Mouse (Mus musculus) mesoderm, embryonic 11.5 days (tissue): ENCODE data around the gene Rapgef3.
A peak's percentile ranks its signal among the peaks of the same experiment; 100 is the strongest.

Source experiments
- DNase-seq: peaks from one replicate; pipeline ENCODE4 v3.0.0-alpha.2; 2012; ENCODE audit warnings: low read depth, low spot score

The Rapgef3 gene

GRCm38 (mm10) chr15:97773108-97773507 is 5.3 kb upstream of the Rapgef3 start:
- DNase-seq, result peak; percentile 74

- no peak for DNase-seq
Measured at GRCm38 (mm10) chr15:97770280-97770679, 2.5 kb upstream of the Rapgef3 start.

DNA sequence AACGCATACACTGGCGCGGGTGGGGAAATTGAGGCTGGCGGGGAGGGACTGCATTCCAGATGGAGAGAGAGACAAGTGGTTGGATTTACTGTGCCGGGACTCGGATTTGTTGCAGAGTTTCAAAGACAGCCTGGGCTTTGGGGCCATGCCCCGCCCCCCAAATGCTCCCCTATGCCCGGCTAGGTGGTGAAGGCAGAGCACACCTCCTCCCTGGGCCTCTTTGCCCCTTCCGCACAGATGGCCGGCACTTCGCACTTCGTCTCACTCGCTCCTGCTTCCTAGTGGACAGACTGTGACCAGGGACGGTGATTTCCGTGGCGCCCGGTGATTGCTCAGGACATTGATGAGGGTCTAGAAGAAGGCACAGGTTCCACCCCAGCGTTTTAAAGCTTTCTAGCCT is 420 bp upstream of the Rapgef3 start:
- DNase-seq, result no peak

GRCm38 (mm10) chr15:97766594-97767279 is 1.0 kb downstream of the Rapgef3 start:
- no peak for DNase-seq

GRCm38 (mm10) chr15:97766194-97766593 is 1.6 kb downstream of the Rapgef3 start:
- peak; percentile 47 for DNase-seq

DNA sequence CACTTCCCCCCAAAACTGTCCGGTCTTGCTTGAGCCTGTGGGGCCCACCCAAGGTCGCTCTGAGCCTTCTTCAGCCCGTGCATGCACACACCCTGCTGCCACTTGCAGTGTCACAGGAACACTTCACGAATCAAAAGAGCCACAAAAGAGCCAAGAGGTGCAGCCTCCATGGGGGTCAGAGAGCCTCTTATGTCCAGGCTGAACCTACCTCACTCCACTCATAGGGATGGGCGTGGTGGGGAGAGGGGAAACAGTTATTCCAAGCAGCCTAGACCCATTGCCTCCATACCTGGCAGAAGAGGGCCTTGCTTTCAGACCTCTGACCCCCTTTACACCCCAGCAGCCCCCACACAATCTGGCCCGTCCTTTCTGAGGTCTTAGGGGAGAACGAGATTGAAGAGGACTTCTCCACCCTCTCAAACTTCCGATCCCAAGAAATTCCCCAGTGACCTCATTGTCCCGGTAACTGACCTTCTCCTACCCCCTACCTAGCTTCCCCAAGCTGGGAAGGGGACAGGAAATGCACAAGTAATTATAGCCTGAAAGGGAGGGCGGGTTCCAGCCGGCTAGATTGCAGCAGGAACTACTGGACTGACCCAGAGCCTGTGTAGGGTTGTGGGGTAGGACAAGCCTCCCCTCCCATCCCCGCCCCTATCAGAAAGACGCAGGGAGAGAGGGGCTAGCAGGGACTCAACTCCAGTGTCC is 2.5 kb downstream of the Rapgef3 start:
- DNase-seq, result no peak

- no peak for DNase-seq
Measured at GRCm38 (mm10) chr15:97764532-97764931, 3.2 kb downstream of the Rapgef3 start.

- DNase-seq, result no peak
Measured at GRCm38 (mm10) chr15:97763256-97764049, 4.3 kb downstream of the Rapgef3 start.

DNA sequence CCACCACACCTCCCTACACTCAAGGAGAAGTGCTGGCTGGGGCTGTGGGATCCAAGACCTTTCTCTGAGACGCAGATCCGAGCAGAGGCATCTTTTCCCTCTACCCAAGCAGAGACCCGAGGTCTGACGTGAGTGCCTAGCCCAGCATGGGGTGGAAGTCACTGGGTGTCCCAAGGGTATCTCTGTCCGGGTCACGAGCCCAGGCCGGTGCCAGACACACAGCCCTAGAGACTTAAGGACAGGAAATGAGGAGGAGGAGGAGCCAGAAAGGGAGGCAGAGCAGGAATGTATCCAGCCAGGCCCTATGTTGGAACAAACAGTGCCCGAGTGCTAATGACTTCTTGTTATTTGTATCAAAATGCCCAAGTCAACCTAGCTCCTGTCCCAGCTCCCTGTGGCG is 5.0 kb downstream of the Rapgef3 start:
- DNase-seq, result no peak

DNA sequence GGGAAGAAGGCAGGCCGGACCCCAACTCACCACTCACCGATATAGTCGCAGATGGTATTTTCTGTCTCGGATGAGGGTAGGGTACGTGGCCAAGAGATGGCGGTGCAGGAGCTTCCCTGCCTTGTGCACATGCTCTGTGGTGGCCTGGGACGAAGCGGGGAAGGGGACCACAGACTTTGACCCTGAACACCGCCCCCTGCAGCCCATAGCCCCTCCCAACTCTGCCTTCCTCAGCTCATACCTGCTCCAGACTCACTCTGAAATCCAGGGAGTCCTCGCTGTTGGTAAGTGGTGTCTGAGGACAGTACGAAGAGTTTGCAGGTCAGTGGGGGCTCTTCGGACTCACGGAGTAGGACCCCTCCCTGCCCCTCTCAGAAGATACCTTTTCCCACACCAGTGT is 6.3 kb downstream of the Rapgef3 start:
- no peak for DNase-seq

GRCm38 (mm10) chr15:97760952-97761351 is 6.8 kb downstream of the Rapgef3 start:
- DNase-seq, result no peak

DNA sequence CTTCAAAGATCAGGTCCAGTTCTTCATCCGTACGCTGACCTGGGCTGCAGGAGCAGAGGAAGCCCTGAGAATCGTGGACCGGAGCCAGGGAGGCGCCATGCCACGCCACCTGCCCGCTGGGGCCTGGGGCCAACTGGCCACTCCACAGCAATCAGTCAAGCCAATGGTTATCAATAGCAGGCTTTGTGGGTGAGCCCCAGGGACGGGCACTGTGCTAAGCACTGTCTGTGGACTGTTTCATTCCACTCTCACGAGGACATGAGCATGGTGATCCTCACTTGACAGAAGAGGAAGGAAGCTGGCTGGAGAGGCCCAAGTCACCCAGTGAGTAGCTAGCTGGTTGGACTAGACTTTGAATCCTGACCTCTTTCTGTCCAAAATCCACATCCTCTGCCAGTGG is 7.8 kb downstream of the Rapgef3 start:
- DNase-seq, result no peak

GRCm38 (mm10) chr15:97755361-97755760 is 12.4 kb downstream of the Rapgef3 start:
- DNase-seq, result no peak

- no peak for DNase-seq
Measured at GRCm38 (mm10) chr15:97754476-97754875, 13.3 kb downstream of the Rapgef3 start.

DNA sequence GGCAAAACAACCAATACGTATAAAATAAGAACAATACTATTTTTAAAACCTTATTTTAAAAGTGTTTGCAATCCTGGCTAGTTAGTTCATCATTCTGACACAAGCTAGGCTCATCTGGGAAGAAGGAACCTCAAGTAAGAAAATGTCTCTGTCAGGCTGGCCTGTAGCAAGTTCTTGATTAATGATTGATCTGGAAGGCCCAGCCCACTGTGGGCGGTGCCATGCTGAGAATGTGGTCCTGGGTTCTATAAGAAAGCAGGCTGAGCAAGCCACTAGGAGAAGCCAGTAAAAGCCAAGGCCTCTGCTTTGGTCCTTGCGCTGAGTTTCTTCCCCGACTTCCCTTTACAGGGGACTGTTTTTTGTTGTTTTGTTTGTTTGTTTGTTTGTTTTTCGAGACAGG is 15.3 kb downstream of the Rapgef3 start:
- no peak for DNase-seq

DNA sequence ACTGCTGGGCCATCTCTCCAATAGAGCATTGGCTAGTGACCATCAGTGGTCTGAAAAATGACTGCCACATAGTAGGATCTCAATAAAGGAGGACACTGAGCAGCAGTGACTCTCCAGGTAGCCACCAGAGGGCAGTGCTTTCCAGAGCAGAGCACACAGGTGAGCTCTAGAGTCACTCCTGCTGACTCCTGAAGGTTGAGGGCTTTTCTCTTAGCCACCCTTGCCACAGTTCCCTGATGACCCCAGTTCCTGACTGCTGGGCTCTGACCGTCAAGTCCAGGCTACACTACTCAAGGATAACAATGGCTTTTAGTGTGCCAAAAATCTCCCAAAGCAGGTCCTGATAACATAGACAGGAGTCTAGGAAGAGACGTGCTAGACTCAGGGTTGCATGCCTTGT is 16.1 kb downstream of the Rapgef3 start:
- no peak for DNase-seq

- peak; percentile 60 for DNase-seq
Measured at GRCm38 (mm10) chr15:97750697-97751096, 17.1 kb downstream of the Rapgef3 start.

DNA sequence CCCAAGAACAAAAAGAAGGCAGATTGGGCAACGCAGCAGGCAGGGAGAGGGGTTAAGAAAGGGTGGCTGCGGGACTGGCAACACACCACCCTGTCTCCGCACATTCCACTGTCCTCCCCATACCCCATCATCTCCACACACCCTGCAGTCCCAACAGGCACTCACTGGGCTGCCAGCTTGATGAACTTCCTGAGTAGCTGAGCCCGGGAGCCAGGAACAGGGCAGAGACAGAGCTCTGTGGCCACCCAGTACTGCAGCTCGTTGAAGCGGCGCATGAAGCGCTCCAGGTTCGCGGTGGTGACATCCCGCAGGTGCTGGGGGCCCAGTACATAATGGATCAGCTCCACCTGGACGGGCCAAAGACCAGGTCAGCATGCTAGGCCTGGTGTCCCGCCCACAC is 17.9 kb downstream of the Rapgef3 start:
- DNase-seq, result no peak

DNA sequence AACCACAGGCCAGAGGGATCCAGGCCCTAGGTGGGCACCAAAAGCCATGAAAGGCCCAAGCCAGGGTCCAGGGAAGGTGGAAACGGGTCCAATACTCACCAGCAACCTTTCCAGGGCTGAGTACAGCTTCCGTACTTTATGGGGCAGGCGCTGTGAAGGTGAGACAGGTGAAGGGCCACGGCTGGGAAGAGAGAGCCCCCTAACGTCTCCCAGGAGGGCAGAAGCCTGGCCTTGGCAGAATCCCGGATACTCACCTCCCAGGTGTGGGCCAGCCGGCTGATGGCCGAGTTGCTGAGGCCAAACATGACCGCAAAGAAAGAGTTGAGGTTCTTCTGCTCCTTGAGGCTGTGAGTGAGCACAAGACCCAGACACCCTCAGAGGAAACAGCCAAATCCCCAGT is 18.4 kb downstream of the Rapgef3 start:
- no peak for DNase-seq

GRCm38 (mm10) chr15:97748964-97749363 is 18.8 kb downstream of the Rapgef3 start:
- no peak for DNase-seq

- no peak for DNase-seq
Measured at GRCm38 (mm10) chr15:97748309-97748708, 19.5 kb downstream of the Rapgef3 start.

- no peak for DNase-seq
Measured at GRCm38 (mm10) chr15:97747486-97747885, 20.3 kb downstream of the Rapgef3 start.

DNA sequence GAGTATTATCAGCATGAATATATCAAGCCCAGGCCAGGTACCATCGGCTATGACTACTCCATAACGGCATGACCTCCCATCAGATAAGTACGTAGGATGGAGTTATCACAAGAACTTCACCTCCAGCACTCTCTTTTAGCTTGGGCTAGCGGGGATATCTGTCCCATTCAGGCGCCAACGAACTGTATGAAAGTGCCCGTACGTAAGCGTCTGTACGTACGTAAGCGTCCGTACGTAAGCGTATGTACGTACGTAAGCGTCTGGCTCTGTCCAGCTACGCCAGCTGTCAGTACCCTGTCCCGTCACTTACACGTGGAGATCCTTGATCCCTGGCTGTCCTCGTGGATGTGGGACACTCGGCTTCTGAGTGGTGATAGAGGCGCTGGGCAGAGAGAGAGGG is 21.0 kb downstream of the Rapgef3 start:
- no peak for DNase-seq
